Mouse (Mus musculus) limb, embryonic 11.5 days (tissue): ENCODE data around the gene Lhx3. TPM values are rescaled to one million over a fixed set of nuclear protein-coding genes. Genes with fewer than 3 reads are reported as not detected.

Source experiments
- ATAC-seq: fragments of 200-750 bp; cut with Nextera tagmentation; 2 replicates; pipeline ENCODE4 v1.8.0; 2017; ENCODE audit warnings: low read depth; ENCODE audit not compliant: insufficient number of reproducible peaks, low FRiP score, low TSS enrichment
- DNase-seq: peaks from one replicate; pipeline ENCODE4 v3.0.0-alpha.2; 2015; ENCODE audit warnings: low spot score
- H3K27ac ChIP-seq: fragments of 300-500 bp; sonication (generic); replicated peaks from 2 replicates; pipeline ENCODE4 v1.5.1; 2014; ENCODE audit warnings: low read depth, mild to moderate bottlenecking, low read length
- H3K27me3 ChIP-seq: fragments of 300-500 bp; sonication (generic); 2 replicates; pipeline ENCODE4 v1.6.1; 2014; ENCODE audit warnings: mild to moderate bottlenecking, low read length, mixed read lengths; ENCODE audit not compliant: control insufficient read depth, insufficient read depth
- H3K36me3 ChIP-seq: fragments of 300-500 bp; sonication (generic); 2 replicates; pipeline ENCODE4 v1.6.1; 2014; ENCODE audit warnings: mild to moderate bottlenecking, low read length, moderate library complexity, mixed read lengths; ENCODE audit not compliant: control insufficient read depth, insufficient read depth
- H3K4me1 ChIP-seq: fragments of 300-500 bp; sonication (generic); 2 replicates; pipeline ENCODE4 v1.6.1; 2014; ENCODE audit warnings: low read length, mixed read lengths; ENCODE audit not compliant: control insufficient read depth, insufficient read depth
- H3K4me2 ChIP-seq: fragments of 300-500 bp; sonication (generic); 2 replicates; pipeline ENCODE4 v1.6.1; 2014; ENCODE audit warnings: low read depth, mild to moderate bottlenecking, moderate library complexity; ENCODE audit not compliant: severe bottlenecking
- H3K4me3 ChIP-seq: fragments of 300-500 bp; sonication (generic); 2 replicates; pipeline ENCODE4 v1.5.1; 2014; ENCODE audit warnings: low read depth, low read length
- H3K9ac ChIP-seq: fragments of 300-500 bp; sonication (generic); 2 replicates; pipeline ENCODE4 v1.6.1; 2014; ENCODE audit warnings: mild to moderate bottlenecking, low read length
- H3K9me3 ChIP-seq: fragments of 300-500 bp; sonication (generic); 2 replicates; pipeline ENCODE4 v1.6.1; 2016; ENCODE audit warnings: low read length; ENCODE audit not compliant: control insufficient read depth
- WGBS: fragments of 180-500 bp; shearing (Covaris S2); extraction: QIAGEN DNeasy Blood & Tissue Kit; methylation state at CpG from one replicate; pipeline ENCODE4 v1.1.7; 2014; 5-methylcytosine and 5-hydroxymethylcytosine counted together
- polyA plus RNA-seq: library from polyadenylated mRNA; unstranded; fragments of >200 nt; fragmentation: Nextera tagmentation; extraction: Ambion mirVana; gene quantifications from 2 replicates; pipeline ENCODE4 v1.2.1, GENCODE M21; 2014

The Lhx3 gene
- polyA plus RNA-seq, 1 experiment from 2014 or later, result not detected

DNA sequence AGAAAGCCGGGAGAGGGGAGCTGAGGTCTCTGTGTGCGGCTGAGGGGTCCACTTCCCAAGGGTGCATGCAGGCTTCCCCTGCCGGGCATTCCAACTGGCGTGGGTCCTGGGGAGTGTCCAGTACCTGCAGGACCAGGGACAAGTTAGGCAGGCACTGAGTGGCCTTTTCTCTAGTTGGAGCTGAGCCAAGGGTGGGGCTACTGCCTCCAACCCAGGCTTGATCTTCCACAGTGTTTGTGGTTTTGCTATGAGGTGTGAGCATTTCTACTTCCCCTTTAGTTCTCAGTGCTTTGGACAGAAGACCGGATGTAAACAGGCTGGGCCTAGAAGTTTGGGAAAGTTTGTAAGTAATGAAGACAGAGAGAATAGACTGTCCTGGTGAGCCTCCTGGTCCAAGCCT is 19.6 kb downstream of the Lhx3 start:
- WGBS, result 83% methylated on average over 5 of the region's 5 CpGs
- Histone ChIP-seq H3K9me3 (no peaks in the 10 kb centered on the region), H3K27ac (no peak overlapping the region), H3K4me2 (no peak overlapping the region), H3K9ac (no peak overlapping the region), H3K36me3 (no peaks in the 10 kb centered on the region), H3K27me3 (peaks cover 28% of the 10 kb centered on the region), H3K4me3 (no peak overlapping the region), H3K4me1 (no peaks in the 10 kb centered on the region)
- DNase-seq (no peak), ATAC-seq (no peak)

DNA sequence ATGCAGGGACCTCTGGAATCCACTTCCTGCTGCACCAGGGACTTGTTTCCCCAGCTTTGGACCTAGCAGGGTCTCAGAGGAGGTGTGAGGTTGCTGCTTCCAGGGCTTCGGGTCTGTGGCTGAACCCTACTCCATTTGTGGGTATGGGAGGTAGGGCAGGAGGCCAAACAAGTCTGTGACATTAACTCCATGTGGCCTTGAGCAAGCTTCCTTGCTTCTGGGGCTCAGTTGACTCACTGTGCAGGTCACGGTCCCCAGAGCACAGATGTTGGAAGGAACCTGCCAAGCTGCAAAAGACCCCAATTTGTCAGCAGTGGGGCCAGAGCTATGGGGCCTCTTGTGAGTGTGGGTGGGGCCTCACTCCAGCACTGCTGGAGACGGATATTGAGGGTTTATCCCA is 23.7 kb downstream of the Lhx3 start:
- Histone ChIP-seq H3K27me3 (peaks cover 3% of the 10 kb centered on the region), H3K9me3 (no peaks in the 10 kb centered on the region), H3K4me1 (no peaks in the 10 kb centered on the region), H3K36me3 (no peaks in the 10 kb centered on the region), H3K4me2 (no peak overlapping the region), H3K27ac (no peak overlapping the region), H3K4me3 (no peak overlapping the region), H3K9ac (no peak overlapping the region)
- no peak for DNase-seq
- no peak for ATAC-seq
- 51% methylated on average over 3 of the region's 3 CpGs for WGBS

- DNase-seq (peak; percentile 77), ATAC-seq (no peak)
These were observed 25.4 kb downstream of the Lhx3 start for GRCm38 (mm10) chr2:26182646-26183045.

DNA sequence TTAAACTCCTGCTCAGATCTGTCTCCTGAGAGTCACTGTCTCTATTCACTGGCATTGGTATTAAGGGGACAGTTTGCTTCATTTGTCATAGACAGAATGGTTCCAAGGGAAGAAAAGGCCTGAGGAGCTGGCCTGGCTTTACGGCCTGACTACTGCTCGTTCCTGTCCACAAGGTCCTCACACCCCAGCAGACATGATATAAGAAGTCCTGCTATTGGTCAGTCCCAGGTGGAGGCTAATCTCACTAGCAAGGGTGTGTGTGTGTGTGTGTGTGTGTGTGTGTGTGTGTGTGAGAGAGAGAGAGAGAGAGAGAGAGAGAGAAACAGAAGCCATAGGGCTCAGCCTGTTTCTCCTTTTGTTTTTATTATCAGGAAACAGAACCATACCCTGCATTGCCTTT is 30.9 kb downstream of the Lhx3 start:
- H3K36me3 ChIP-seq, result no peaks in the 10 kb centered on the region
- no peak for DNase-seq
- no peaks in the 10 kb centered on the region for H3K9me3 ChIP-seq
- H3K4me2 ChIP-seq, result no peak overlapping the region
- H3K27ac ChIP-seq, result no peak overlapping the region
- ATAC-seq, result no peak
- no peak overlapping the region for H3K4me3 ChIP-seq
- peaks cover 5% of the 10 kb centered on the region; the same call in 1 of the 2 replicates for H3K27me3 ChIP-seq
- 36% methylated on average over 2 of the region's 2 CpGs for WGBS
- no peak overlapping the region for H3K9ac ChIP-seq
- no peaks in the 10 kb centered on the region for H3K4me1 ChIP-seq

More at GRCm38 (mm10) chr2:26182646-26183045, 25.4 kb downstream of the Lhx3 start:
- H3K9ac ChIP-seq, result no peak overlapping the region
- H3K4me2 ChIP-seq, result no peak overlapping the region
- no peaks in the 10 kb centered on the region for H3K4me1 ChIP-seq
- 19% methylated on average over 6 of the region's 6 CpGs for WGBS
- H3K9me3 ChIP-seq, result no peaks in the 10 kb centered on the region
- no peaks in the 10 kb centered on the region; the same call in 1 of the 2 replicates for H3K27me3 ChIP-seq
- no peak overlapping the region for H3K27ac ChIP-seq
- H3K4me3 ChIP-seq, result no peak overlapping the region
- H3K36me3 ChIP-seq, result no peaks in the 10 kb centered on the region

DNA sequence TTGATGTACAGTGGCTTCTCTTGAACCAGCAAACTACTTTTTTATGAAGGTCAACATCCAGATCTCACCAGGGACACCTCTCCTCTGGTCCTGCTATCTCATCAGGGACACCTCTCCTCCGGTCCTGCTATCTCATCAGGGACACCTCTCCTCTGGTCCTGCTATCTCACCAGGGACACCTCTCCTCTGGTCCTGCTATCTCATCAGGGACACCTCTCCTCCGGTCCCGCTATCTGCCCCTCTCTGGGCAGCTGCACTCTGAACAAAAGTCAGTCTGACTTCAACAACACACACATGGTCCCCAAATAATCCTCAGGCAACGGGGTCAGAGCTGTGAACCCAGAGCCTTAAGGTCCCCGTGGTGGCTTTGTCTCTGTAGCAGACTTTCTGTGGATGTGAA is 31.4 kb downstream of the Lhx3 start:
- no peak overlapping the region for H3K27ac ChIP-seq

DNA sequence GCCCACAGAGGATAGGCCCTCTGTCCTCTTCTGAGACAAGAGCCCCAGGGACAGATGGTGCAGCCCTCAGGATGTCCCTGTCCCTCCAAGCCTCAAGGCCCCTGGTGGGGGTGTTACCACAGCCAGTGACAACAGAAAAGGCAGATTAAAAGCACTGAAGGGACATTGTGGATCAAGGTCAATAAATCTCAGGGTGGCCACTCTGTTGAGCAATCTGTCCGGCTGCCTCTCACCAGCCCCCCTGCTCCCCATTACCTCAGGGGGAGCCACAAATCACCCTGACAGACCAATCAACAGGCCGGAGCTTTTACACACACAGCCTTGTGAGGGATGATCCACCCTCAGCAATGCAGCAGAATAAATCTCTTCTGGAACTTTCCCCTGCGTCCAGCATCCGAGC is 32.9 kb downstream of the Lhx3 start:
- no peak overlapping the region for H3K27ac ChIP-seq
- no peak overlapping the region for H3K9ac ChIP-seq
- no peaks in the 10 kb centered on the region for H3K4me1 ChIP-seq
- no peaks in the 10 kb centered on the region for H3K9me3 ChIP-seq
- H3K36me3 ChIP-seq, result no peaks in the 10 kb centered on the region
- peaks cover 5% of the 10 kb centered on the region; the same call in 1 of the 2 replicates for H3K27me3 ChIP-seq
- ATAC-seq (no peak), DNase-seq (no peak)
- H3K4me2 ChIP-seq, result no peak overlapping the region
- WGBS, result 2% methylated on average over 4 of the region's 4 CpGs
- no peak overlapping the region for H3K4me3 ChIP-seq

More for the DNA sequence above, 31.4 kb downstream of the Lhx3 start:
- peaks cover 5% of the 10 kb centered on the region; the same call in 1 of the 2 replicates for H3K27me3 ChIP-seq
- no peak overlapping the region for H3K4me3 ChIP-seq
- no peak overlapping the region for H3K4me2 ChIP-seq
- no peaks in the 10 kb centered on the region for H3K4me1 ChIP-seq
- no peaks in the 10 kb centered on the region for H3K36me3 ChIP-seq
- no peaks in the 10 kb centered on the region for H3K9me3 ChIP-seq
- H3K9ac ChIP-seq, result no peak overlapping the region
- 57% methylated on average over 5 of the region's 5 CpGs for WGBS
- DNase-seq, result no peak
- ATAC-seq, result no peak

DNA sequence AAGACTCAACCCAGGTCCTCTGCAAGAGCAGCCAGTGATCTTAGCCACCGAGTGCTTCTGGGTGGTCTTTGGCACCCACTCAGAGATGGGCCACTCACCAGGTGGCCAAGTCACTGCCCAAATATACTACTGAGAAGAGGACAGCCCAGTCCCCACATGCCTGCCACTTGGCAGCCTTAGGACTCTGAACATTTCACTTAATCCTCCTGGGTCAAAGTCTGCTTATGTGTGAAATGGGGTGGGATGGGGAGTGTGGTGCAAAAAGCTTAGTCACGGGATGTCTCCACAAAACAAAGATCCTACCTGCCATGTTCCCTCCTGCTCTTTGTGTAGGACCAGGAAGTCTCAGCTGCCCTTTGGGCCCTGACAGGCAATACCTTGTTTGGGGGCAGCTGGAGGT is 35.9 kb downstream of the Lhx3 start:
- no peak for DNase-seq
- H3K4me1 ChIP-seq, result no peaks in the 10 kb centered on the region
- no peaks in the 10 kb centered on the region for H3K36me3 ChIP-seq
- no peak for ATAC-seq
- H3K27me3 ChIP-seq, result peaks cover 5% of the 10 kb centered on the region; the same call in 1 of the 2 replicates
- H3K4me2 ChIP-seq, result no peak overlapping the region
- H3K9me3 ChIP-seq, result no peaks in the 10 kb centered on the region
- no peak overlapping the region for H3K9ac ChIP-seq
- H3K4me3 ChIP-seq, result no peak overlapping the region
- WGBS, result 88% methylated on average over 2 of the region's 2 CpGs
- no peak overlapping the region for H3K27ac ChIP-seq

GRCm38 (mm10) chr2:26170376-26170775 is 37.7 kb downstream of the Lhx3 start:
- no peak for DNase-seq
- 56% methylated on average over 2 of the region's 2 CpGs for WGBS
- no peaks in the 10 kb centered on the region for H3K27me3 ChIP-seq

DNA sequence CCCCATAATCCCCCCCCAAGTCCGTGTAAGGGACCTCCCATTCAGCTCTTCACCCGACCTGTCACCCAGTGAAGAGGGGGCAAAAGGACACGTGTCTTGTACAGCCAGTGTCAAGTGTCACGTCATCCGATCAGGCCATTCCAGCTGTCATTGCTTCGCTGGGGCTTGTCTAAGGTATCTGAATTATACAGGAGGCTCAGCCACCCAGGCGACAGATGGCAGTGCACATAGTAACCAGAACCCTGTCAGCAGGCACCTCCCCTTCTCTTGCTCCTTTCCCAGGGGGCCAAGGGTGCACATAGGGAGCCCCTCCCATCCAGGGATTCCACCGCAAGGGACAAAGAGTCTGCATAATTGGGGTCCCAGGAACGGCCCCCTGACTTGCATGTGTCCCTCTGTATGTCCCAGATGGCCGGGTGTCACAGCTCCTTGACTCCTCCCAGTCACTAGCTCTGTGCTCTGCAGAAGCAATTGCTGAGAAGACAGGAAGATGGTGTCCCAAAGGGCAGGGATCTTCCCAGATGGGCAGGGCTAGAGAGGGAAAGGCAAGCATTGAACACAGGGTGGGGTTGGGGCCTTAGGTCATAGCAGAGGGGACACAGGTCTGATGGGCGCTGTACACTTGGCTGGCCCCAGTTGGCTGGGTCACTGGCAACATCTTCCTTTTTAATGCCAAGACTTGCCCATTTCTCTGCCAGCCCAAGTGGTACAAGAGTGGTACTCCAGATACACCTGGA is 39.1 kb downstream of the Lhx3 start:
- DNase-seq (no peak), ATAC-seq (no peak)
- H3K4me3 ChIP-seq, result no peak overlapping the region

More at GRCm38 (mm10) chr2:26170376-26170775, 37.7 kb downstream of the Lhx3 start:
- no peak overlapping the region for H3K9ac ChIP-seq
- no peak overlapping the region for H3K27ac ChIP-seq
- no peak overlapping the region for H3K4me3 ChIP-seq
- H3K9me3 ChIP-seq, result no peaks in the 10 kb centered on the region
- no peaks in the 10 kb centered on the region for H3K4me1 ChIP-seq
- ATAC-seq, result no peak
- no peaks in the 10 kb centered on the region for H3K36me3 ChIP-seq
- no peak overlapping the region for H3K4me2 ChIP-seq

More for the DNA sequence above, 39.1 kb downstream of the Lhx3 start:
- no peak overlapping the region for H3K27ac ChIP-seq
- H3K9me3 ChIP-seq, result no peaks in the 10 kb centered on the region
- H3K4me2 ChIP-seq, result no peak overlapping the region
- H3K9ac ChIP-seq, result no peak overlapping the region
- 26% methylated on average over 11 of the region's 11 CpGs for WGBS
- H3K4me1 ChIP-seq, result no peaks in the 10 kb centered on the region
- H3K27me3 ChIP-seq, result no peaks in the 10 kb centered on the region
- no peaks in the 10 kb centered on the region for H3K36me3 ChIP-seq
